In genomic region chr5:92683871-92684475, GRCm38 (mm10) we compare ENCODE assay signal across 11 mouse cellular contexts. TPM values are rescaled to one million over a fixed set of nuclear protein-coding genes. Genes with fewer than 3 reads are reported as not detected.
DNase-seq lines count a peak whose midpoint lies in the region; ATAC-seq lines count a peak whose summit lies in the region.
"Had no signal": no experiment of that assay in that cellular context is flagged by ENCODE, and none has a peak within 500 bp of the region (broad histone marks: within the 10 kb centered on the region; RNA-seq: fewer than 3 reads in every experiment).

No protein-coding gene starts in this region.

- no peak overlapping the region for H3K27ac ChIP-seq in heart, embryonic 15.5 days
- no peak overlapping the region for H3K27ac ChIP-seq in embryonic facial prominence, embryonic 14.5 days (replicated peaks; ENCODE audit: low read depth, low read length)
- no peak overlapping the region for H3K27ac ChIP-seq in intestine, embryonic 15.5 days
- no peak overlapping the region for H3K27ac ChIP-seq in midbrain, embryonic 13.5 days

- peak overlapping the region; percentile 88 for H3K4me2 ChIP-seq in heart, embryonic 15.5 days
- H3K4me2 ChIP-seq in embryonic facial prominence, embryonic 14.5 days (ENCODE audit: low read depth, low read length) = peak overlapping the region; percentile 95
- H3K4me2 ChIP-seq in intestine, embryonic 15.5 days (replicated peaks) = peak overlapping the region; percentile 91
- H3K4me2 ChIP-seq in midbrain, embryonic 13.5 days (replicated peaks) = peak overlapping the region; percentile 97

- no peak for DNase-seq in heart, adult 18-20 months
- no peak for DNase-seq in embryonic facial prominence, embryonic 14.5 days (ENCODE audit: low spot score)
- DNase-seq in ovary, postnatal 14 days (ENCODE audit: low spot score) = no peak
- DNase-seq in urinary bladder, postnatal 10 days (ENCODE audit: low spot score) = no peak
- DNase-seq in B cell, adult 2 months = no peak
- DNase-seq: gastrocnemius, postnatal 14 days; thymus, postnatal 4 days had no signal

- H3K36me3 ChIP-seq in heart, embryonic 15.5 days = no peaks in the 10 kb centered on the region
- H3K36me3 ChIP-seq in embryonic facial prominence, embryonic 14.5 days (ENCODE audit: control insufficient read depth, insufficient read depth, low read length) = no peaks in the 10 kb centered on the region
- H3K36me3 ChIP-seq in intestine, embryonic 15.5 days = no peaks in the 10 kb centered on the region
- no peaks in the 10 kb centered on the region for H3K36me3 ChIP-seq in midbrain, embryonic 13.5 days

- no peak for ATAC-seq in heart, embryonic 15.5 days (replicated peaks; ENCODE audit: insufficient number of reproducible peaks, insufficient read depth, low FRiP score, low read depth)
- ATAC-seq in embryonic facial prominence, embryonic 14.5 days (ENCODE audit: low read depth) = no peak
- no peak for ATAC-seq in intestine, embryonic 15.5 days
- ATAC-seq in midbrain, embryonic 13.5 days = no peak

- H3K9ac ChIP-seq in heart, embryonic 15.5 days = peak overlapping the region; percentile 67; the same call in 1 of the 2 replicates
- H3K9ac ChIP-seq in embryonic facial prominence, embryonic 14.5 days (ENCODE audit: low read depth, low read length) = peak overlapping the region; percentile 63; the same call in 1 of the 2 replicates
- H3K9ac ChIP-seq in intestine, embryonic 15.5 days = no peak overlapping the region
- no peak overlapping the region for H3K9ac ChIP-seq in midbrain, embryonic 13.5 days (replicated peaks)

- no peaks in the 10 kb centered on the region; the same call in 1 of the 2 replicates for H3K27me3 ChIP-seq in heart, embryonic 15.5 days
- H3K27me3 ChIP-seq in embryonic facial prominence, embryonic 14.5 days (replicated peaks; ENCODE audit: control insufficient read depth, insufficient read depth, low read length) = peaks cover 4% of the 10 kb centered on the region; the same call in 1 of the 2 replicates
- 0 out of 2 replicates have a peak, but pooled peaks cover 4% of the 10 kb centered on the region for H3K27me3 ChIP-seq in intestine, embryonic 15.5 days (replicated peaks)
- peaks cover 5% of the 10 kb centered on the region; the same call in 1 of the 2 replicates for H3K27me3 ChIP-seq in midbrain, embryonic 13.5 days

- peaks cover 6% of the 10 kb centered on the region for H3K4me1 ChIP-seq in heart, embryonic 15.5 days (replicated peaks)
- H3K4me1 ChIP-seq in embryonic facial prominence, embryonic 14.5 days (ENCODE audit: control insufficient read depth, insufficient read depth, low read length) = peaks cover 5% of the 10 kb centered on the region; the same call in 1 of the 2 replicates
- H3K4me1 ChIP-seq in intestine, embryonic 15.5 days (replicated peaks) = peaks cover 5% of the 10 kb centered on the region; the same call in 1 of the 2 replicates
- peaks cover 12% of the 10 kb centered on the region for H3K4me1 ChIP-seq in midbrain, embryonic 13.5 days (replicated peaks)

- H3K9me3 ChIP-seq in heart, embryonic 15.5 days (replicated peaks) = no peaks in the 10 kb centered on the region
- H3K9me3 ChIP-seq in embryonic facial prominence, embryonic 14.5 days (ENCODE audit: control insufficient read depth, low read length) = no peaks in the 10 kb centered on the region
- H3K9me3 ChIP-seq in intestine, embryonic 15.5 days = no peaks in the 10 kb centered on the region
- no peaks in the 10 kb centered on the region for H3K9me3 ChIP-seq in midbrain, embryonic 13.5 days

- peak overlapping the region; percentile 69 for H3K4me3 ChIP-seq in heart, embryonic 15.5 days
- peak overlapping the region; percentile 49 for H3K4me3 ChIP-seq in embryonic facial prominence, embryonic 14.5 days (ENCODE audit: low read depth, low read length)
- peak overlapping the region; percentile 48 for H3K4me3 ChIP-seq in intestine, embryonic 15.5 days (replicated peaks)
- H3K4me3 ChIP-seq in midbrain, embryonic 13.5 days (replicated peaks) = peak overlapping the region; percentile 56
- H3K4me3 ChIP-seq: myocyte had no signal

- 41% methylated on average over 9 of the region's 9 CpGs for WGBS in heart, embryonic 15.5 days
- WGBS in embryonic facial prominence, embryonic 14.5 days = 25% methylated on average over 9 of the region's 9 CpGs
- 34% methylated on average over 9 of the region's 9 CpGs for WGBS in intestine, embryonic 15.5 days
- WGBS in midbrain, embryonic 13.5 days = 9% methylated on average over 9 of the region's 9 CpGs

RNA-seq across cellular contexts. Expression of gene Shroom3, which starts 0.7 kb away (rescaled TPM):
- 11.3 and 12.5 TPM in 2 replicates for polyA plus RNA-seq in heart, embryonic 15.5 days (2015; fragmentation: Nextera tagmentation; extraction: Ambion mirVana)
- 10 to 100 TPM; 26.3 to 30.0 TPM for total RNA-seq in heart, adult 18-20 months (2021)
- 3.4 and 4.4 TPM in 2 replicates for polyA plus RNA-seq in embryonic facial prominence, embryonic 14.5 days (2014; fragmentation: Nextera tagmentation; extraction: Ambion mirVana)
- 8.1 and 10.3 TPM in 2 replicates for polyA plus RNA-seq in intestine, embryonic 15.5 days (2015; fragmentation: Nextera tagmentation; extraction: Ambion mirVana)
- polyA plus RNA-seq in midbrain, embryonic 13.5 days (2015; fragmentation: Nextera tagmentation; extraction: Ambion mirVana) = 2.4 and 2.5 TPM in 2 replicates

RNA-seq across cellular contexts. Expression of gene Ccdc158, which starts 8.9 kb away (rescaled TPM):
- 0.56 and 0.64 TPM in 2 replicates for polyA plus RNA-seq in heart, embryonic 15.5 days (2015; fragmentation: Nextera tagmentation; extraction: Ambion mirVana)
- total RNA-seq in heart, adult 18-20 months (2021) = not detected
- 0.88 and 1.4 TPM in 2 replicates for polyA plus RNA-seq in embryonic facial prominence, embryonic 14.5 days (2014; fragmentation: Nextera tagmentation; extraction: Ambion mirVana)
- 0.91 and 1.1 TPM in 2 replicates for polyA plus RNA-seq in intestine, embryonic 15.5 days (2015; fragmentation: Nextera tagmentation; extraction: Ambion mirVana)
- polyA plus RNA-seq in midbrain, embryonic 13.5 days (2015; fragmentation: Nextera tagmentation; extraction: Ambion mirVana) = 0.37 and 0.63 TPM in 2 replicates
- polyA plus RNA-seq: myocyte had no signal

Comparison
In these comparisons a context has a peak if more than half of its experiments do, and no peak if none do; other contexts are left out.
1. H3K9ac ChIP-seq: peak in heart, embryonic 15.5 days (single experiment) and embryonic facial prominence, embryonic 14.5 days (single experiment); none in intestine, embryonic 15.5 days (single experiment) and midbrain, embryonic 13.5 days (single experiment).
2. Peak in every context shown above with its lines, with median percentiles within 50 percentile points of each other: H3K4me2 ChIP-seq and H3K4me3 ChIP-seq.